Mouse (Mus musculus): ENCODE data around the gene Dntt.

DNA sequence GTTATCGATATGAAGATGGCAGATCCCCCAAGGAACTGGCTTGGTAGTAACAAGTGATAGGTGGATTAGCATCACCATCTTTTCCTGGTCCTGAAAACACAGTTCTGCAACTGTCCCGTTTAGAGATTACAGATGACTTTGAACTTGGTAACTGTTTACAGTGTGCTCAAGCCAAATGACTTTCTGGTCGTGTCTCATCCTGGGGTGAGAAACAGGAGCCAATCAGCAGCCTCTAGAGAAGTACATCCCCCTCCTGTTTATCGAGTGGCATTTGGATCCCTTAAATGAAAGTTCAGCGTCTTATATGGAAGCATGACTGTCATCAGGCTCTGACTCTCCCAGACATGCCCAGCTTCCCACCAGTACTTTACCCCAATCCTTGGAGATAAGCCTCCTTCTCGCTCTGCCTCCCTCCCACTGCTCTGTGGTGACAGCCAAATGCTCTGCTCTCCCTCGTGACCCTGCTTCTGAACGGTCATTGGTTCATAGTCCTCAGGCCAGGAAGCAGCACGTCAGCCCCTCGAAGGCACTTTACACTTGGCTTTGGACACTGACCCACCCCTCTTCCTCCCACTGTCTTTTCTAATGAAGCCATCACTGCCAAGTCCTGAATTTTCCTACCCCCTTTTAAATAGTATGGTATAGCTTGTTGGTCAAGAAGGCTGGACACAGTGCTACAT is 16.2 kb downstream of the Dntt start:
- no peak for TF ChIP-seq CTCF (IDR thresholded peaks at IDR 0.05; ENCODE audit: control insufficient read depth, insufficient read depth, low read length)
- no peak for TF ChIP-seq POLR2A (IDR thresholded peaks at IDR 0.05; ENCODE audit: borderline replicate concordance, control insufficient read depth, low read depth, low read length)

All from bone marrow, adult 2 months (tissue).